Mouse (Mus musculus) left cerebral cortex, postnatal 25 days (tissue): ENCODE measurements around the gene Alpl. TPM values are rescaled to one million over a fixed set of nuclear protein-coding genes. Genes with fewer than 3 reads are reported as not detected.

Experiments
- DNase-seq, 2 experiments: peaks; one replicate each; pipeline ENCODE4 v3.0.0; 2022; ENCODE audit warnings: low spot score in 2 of 2, mixed read lengths in 1 of 2
- intact Hi-C: fragments of 180-260 bp; cut with DNase I; formaldehyde crosslinking; loops from one replicate; pipeline ENCODE4 v1.15.1; 2025
- total RNA-seq, 2 experiments: library from RNA; stranded (reverse); gene quantifications; 2 replicates each; pipeline ENCODE4 v1.2.3; 2021

The Alpl gene
- 1 to 10 TPM; 7.1 to 7.8 TPM for total RNA-seq

DNA sequence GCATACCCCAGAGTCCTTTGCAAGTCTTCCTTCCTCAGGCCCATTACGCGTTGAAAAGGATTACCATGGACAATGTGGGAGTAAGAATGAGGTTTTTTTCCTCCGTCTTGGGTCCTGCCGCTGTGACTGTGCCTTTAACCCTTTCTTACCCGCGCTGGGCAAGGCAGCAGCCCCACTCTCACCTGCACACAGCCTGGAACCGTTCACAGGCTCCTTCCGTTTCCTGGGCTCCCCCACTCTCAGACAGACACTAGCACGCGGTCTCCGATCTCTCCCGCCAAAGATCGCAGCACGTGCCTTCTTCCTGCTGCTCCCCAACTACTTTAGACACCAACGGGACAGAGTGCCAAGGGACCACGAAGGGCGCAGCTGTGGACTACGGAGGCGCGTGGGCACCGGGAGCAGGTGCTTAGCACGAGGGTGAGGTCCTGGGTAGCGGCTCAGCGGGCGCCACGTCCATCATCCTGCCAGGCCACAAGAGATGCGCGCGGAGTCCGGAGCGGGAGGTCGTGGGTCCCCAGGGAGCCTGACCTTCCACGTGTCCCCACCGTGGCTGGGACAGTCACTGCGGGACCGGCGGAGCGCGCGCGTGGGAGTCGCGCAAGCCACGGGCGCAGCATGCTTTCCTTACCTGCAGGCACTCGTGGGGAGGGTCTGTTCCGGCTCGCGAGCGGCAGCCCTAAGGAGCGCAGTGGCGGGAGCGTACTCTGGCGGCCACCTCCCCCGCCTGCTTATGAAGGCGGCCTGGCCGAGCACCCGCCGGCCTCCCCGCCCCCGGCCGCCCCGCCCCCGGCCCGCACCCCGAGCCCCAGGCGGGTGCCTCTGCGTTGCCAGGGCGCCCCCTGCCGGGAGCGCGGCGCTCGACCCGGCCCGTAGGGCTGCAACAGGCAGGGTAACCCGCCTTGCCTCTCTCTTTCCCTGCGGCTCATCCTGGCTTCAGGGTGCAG is at the start of gene Alpl:
Gene Alpl, minus strand, starts transcription at position 774 of the 947 bp plus-strand sequence.
- peak; percentile 39 to 50 for DNase-seq
- intact Hi-C loops, result loop anchor here (2.0 kb wide), 1 partner anchor 65 kb away; no protein-coding TSS in a partner anchor

DNA sequence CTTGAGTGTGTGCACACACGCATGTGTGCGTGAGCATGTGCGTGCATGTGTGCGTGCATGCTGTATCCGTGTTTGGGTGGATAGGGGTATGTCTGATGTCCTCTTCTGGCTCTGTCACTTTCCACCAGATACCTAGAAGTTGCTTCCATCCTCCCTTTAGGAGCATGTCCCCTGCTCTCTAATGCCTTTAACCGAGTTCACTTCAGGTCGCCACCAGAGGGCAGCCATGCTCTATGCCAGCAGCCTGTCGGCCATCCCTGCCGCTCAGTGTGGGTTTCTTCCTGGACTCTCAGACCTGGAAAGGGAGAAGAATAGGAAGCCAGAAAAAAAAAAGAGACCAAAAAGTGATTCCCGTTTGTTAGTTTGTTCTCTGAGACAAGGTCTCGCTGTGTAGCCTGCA is 48.5 kb upstream of the Alpl start:
- intact Hi-C loops, result loop anchor here (1.0 to 10.0 kb wide), 3 partner anchors 106 to 370 kb away; partner anchors contain the start of gene Hp1bp3
- DNase-seq, result peak; percentile 62 to 71

DNA sequence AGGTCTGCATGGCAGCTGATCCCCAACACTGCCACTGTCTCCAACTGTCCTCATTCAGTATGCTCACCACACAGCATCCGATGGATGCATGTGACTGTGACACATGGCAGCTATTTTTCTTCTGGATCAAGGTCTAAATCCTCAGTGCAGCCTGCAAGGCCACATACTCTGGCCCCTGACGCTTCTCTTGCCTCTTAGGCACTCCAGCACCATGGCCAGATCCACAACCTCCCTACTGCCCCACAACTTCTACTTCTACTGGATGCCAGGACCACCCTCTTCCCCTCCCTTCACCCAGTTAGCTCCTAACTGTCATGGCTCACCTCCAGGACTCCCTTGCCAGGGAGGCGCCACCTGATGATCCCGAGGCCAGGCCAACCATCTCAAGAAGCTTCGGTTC is 43.3 kb upstream of the Alpl start:
- no peak for DNase-seq
- intact Hi-C loops, result loop anchor here (5.0 kb wide), 1 partner anchor 152 kb away; no protein-coding TSS in a partner anchor

DNA sequence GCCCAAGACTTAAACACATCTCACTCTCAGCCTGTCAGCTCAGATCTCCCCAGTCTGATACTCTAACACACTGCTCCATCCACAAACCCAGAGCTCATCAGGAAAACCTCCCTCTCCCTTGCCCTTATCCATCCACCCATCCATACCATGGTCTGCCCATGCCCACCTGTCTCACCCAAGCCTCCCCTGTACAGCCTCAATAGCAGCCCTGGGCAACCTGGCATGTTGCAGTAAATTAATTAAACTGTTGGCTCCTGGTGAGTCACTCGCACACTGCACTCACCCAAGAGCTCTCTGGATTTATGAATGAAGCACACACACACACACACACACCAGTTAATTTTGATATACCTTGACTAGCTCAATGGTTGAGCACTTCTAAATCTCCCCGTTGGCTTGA is 42.6 kb upstream of the Alpl start:
- intact Hi-C loops, result loop anchor here (5.0 kb wide), 1 partner anchor 151 kb away; no protein-coding TSS in a partner anchor
- no peak for DNase-seq

DNA sequence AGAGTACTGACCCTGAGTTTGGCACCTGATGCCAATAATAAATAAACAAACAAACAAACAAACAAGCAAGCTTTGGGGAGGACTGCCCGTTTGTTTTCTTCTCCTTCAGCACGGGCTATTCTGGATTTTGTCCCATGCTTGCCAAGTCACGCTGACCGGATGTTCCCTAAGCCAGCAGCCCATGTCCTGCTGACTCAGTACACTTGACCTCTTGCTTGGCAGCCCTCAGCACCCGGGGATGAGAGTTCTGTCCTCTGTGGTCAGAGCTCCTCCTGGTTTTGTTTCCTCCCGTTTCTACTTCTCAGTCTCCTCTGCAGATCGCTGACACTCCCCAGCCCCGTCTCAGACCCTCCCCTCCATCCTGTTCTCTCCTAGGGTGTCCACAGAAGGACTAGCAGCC is 41.6 kb upstream of the Alpl start:
- intact Hi-C loops, result loop anchor here (5.0 kb wide), 1 partner anchor 150 kb away; no protein-coding TSS in a partner anchor
- DNase-seq, result no peak

DNA sequence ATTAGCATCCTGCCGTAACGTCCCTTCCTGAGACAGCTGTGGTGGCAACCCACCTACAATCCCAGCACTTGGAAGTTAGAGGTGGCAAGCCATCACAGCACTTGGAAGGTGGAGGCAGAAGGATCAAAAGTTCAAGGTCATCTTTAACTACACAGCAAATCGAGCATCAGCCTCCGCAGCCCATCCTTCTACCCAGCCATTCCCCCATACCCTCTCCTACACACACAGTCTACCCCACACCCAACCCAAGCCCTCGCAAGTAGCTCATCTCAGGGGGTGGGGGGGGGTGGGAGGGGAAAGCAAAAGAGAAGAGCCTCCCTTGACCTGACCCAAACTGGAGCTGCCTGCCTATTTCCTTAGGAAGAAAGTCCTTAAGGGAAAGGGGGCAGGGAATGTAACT is 40.6 kb upstream of the Alpl start:
- DNase-seq, result no peak
- intact Hi-C loops, result loop anchor here (5.0 kb wide), 1 partner anchor 149 kb away; no protein-coding TSS in a partner anchor

DNA sequence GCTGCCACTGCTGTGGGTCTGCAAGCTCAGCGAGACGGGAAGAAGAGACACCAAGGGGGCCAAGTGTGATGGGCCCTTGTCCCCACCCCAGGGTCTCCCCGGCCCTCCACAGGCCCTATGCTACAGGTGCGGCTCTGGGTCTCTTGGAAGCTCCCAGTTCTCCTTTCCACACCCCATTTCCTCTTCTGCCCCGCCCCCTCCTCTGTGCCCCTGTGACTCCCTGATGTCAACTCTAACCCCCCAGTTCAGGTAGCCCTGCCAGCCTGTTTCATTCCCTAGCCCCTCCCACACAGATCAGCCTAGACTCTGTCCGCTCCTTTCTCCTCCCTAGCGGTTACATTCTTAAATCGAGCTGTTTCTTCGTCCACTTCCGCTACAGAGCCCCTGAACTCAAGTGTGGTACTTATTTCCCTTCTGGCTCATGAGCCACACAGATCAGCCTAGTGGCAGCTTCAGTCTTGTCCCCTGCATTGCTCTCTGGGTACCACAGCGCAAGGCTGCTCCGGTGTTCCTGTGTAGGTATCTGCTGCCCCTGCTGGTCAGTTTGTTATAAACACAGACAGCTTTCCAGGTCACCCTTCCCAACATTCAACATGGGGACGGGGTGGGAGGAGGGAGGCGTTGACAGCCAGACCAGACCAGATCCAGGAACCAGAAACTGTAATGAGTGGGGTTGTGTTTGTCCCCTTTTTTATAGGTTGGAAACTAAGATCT is 39.6 kb upstream of the Alpl start:
- intact Hi-C loops, result loop anchor here (1.0 to 5.0 kb wide), 2 partner anchors 105 to 148 kb away; no protein-coding TSS in a partner anchor
- DNase-seq, result peak; percentile 84 to 88

DNA sequence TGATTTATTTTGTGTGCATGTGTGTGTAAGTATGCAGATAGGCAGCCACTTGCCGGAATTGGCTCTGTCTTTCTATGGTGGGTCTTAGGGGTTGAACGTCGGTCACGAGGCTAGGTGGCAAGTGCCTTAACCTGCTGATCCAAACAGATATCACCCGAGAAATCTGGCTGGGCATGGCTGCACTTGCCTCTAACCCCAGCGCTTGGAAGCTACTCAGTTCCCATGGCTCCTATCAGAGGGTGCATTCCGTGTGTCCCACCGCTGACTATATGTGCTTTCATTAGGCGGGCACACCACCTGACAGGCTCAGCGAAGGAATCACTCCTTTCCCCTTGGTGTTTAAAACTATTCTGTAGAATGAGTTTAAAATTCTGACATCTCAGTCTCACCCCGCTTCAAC is 35.4 kb upstream of the Alpl start:
- no peak for DNase-seq
- intact Hi-C loops, result no loop called here

DNA sequence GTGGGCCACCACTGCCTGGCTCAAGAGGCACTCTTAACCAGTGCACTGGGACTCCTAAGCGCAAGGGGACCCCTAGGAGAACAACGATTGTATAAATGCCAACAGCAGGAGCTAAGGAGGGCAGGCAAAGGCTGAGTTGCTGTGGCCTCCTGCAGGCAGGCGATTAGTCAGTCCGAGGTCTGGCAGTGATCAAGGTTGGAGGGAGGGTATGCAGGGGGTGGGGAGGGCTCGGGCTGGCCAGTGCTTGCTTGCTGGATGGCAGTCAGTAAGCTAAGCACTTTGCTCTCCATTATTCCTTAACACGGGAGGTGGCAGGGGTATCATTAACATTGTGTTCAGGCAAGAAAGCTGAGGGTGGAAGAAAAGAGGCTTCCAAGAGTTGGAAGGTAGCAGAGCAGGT is 34.2 kb upstream of the Alpl start:
- intact Hi-C loops, result no loop called here
- no peak for DNase-seq

DNA sequence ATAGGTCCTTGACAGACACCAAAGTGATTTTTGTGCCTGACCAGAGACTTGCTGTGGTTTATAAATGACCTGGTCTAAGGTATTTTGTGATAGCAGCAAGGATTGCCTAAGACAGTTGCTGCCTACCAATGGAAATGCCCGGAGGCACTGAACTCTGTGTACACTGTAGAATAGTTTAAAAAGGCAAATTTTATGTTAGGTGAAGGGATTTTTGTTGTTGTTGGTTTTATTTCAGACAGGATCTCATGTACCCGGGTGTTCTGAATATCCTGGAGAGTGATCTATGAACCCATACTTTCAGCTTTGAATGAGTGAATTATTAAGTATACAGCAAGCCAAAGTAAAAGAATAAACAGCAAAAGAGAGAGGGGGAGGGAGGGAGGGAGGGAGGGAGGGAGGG is 28.7 kb upstream of the Alpl start:
- no peak for DNase-seq
- intact Hi-C loops, result loop anchor here (5.0 kb wide), 1 partner anchor 38 kb away; no protein-coding TSS in a partner anchor

DNA sequence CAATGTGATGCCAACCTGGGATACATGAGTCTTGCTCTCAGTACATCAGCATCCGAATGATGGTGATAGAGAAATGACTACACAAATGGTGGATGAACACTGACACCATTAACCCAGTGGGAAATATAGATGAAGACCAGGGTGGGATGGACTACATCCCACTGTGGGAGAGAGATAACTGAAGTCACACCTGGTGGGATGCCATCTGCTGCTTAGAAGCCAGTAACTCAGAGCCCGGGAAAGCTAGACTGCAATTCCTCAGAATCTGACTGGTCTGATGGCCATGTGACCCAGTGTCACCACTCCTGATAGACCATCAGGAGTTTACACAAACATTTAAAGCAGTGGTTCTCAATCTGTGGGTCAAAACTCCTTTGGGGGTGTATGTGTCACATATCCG is 27.4 kb upstream of the Alpl start:
- DNase-seq, result no peak
- intact Hi-C loops, result no loop called here

DNA sequence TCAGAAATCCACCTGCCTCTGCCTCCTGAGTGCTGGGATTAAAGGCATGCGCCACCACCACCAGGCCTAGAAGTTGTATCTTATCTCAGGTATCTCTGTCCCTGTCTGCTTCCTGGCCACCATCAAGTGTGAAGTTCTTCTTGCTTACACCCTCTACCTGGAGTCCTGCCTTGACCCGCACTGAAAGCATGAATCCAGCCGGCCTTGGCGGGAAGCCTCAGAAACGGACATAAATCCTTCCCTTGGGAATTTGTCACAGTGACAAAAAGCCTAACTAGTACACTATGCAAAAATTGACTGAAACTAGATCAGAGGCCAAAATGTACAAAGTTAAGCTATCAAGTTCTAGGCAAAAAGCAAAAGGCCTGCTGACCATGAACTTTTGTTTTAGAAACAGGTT is 26.4 kb upstream of the Alpl start:
- intact Hi-C loops, result no loop called here
- no peak for DNase-seq

DNA sequence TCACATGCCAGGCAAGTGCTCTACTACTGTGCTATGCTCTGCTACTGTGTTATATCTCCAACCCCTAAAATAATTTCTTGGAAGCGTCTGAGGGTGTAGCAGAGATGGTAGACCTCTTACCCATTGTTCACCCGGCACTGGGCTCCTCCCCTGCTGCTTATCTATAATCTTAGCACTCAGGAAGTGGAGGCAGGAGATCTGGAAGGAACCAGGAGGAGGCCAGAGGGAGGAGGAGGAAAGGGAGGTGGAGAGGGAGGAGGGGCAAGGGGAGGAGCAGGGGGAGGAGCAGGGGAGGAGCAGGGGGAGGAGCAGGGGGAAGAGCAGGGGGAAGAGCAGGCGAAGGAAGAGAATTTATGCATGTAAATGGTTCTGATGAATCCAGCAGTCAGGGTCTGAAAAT is 24.5 kb upstream of the Alpl start:
- DNase-seq, result no peak

DNA sequence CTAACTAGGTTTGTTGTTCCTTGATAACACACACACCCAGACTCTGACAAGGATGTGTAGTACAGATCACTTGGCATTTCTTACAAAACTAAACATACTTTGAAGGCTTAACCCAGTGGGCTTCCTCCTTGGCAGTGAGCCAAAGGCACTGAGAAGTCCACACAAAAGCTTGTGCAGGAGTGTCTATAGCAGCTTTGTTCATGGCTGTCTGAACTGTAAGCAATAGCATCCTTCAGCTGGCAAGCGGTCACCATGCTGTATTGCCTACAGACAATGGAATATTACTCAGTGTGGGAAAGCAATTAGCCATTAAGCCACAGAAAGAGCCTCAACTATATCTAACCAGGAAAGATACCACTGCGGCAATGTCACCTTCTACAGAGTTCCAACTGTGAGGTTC is 23.3 kb upstream of the Alpl start:
- DNase-seq, result no peak
- intact Hi-C loops, result no loop called here

More for the DNA sequence above, 24.5 kb upstream of the Alpl start:
- intact Hi-C loops, result no loop called here

DNA sequence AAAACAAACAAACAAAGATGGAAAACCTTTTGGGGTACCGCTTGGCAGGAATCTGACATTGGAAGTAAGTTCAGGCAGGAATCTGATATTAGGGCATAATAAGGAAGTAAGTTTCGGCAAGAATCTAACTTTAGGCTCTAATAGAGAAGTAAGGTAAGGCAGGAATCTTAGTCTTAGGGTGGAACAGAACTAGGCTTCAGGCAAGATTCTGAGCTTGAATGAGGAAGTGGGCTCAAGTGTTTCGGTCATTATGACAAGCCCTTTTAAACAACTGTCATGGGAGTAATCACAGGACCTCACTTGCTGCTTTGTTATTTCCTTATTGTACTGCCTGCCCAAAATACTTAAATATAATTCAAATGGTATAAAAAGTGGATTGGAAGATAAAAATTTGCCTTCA is 22.2 kb upstream of the Alpl start:
- intact Hi-C loops, result no loop called here
- DNase-seq, result no peak

DNA sequence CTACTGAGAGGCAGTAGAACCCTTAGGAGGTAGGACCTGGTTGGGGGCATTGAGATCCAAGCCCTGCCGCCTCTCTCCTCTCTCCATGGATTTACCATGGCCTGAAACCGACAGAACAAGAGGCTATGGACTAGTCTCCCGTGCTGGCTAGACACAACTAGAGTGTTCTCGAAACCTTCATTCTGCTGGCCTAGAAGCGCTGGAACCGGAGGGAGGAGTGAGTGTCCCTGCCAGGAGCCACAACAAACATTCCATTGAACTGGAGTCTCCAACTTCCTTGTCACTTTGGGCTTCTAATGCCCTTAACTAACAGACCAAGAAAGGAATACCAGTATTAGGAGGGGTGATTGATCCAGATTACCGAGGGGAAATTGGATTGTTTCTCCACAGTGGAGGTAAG is 20.0 kb upstream of the Alpl start:
- intact Hi-C loops, result no loop called here
- DNase-seq, result no peak

DNA sequence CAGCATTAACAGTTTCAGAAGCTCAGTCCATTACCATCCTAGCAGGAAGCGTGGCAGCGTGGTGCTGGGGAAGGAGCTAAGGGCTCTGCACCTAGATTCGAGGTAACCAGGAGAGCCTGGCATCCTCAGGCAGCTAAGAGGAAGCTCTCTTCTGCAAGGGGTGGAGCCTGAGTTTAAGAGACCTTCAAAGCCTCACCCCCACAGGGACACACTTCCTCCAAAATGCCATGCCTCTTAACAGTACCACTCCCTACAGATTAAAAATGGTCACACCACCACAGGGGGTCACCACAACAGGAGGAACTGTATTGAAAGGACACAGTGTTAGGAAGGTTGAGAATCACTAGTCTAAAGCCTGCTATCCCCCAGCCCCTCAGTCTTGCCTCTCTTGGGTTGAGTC is 19.3 kb upstream of the Alpl start:
- DNase-seq, result no peak
- intact Hi-C loops, result no loop called here

DNA sequence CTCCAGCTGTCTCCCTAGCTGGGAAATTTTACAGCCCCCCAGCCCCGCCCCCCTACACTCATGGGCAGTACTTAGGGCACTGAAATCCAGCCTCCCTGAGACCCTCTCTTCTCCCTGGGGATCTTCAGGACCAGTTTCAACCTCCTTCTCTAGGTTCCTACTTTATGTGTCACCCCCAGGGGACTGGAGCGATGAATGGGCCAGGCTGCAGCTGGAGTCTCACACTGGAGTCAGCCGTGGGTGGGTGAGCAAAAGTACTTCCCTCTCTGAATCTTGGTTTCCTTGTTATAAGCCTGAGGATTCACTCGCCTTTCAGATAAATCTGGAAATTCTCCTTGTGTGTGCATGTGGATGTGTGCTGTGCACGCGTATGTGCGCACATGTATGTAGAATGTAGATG is 18.0 kb upstream of the Alpl start:
- intact Hi-C loops, result no loop called here
- DNase-seq, result no peak

DNA sequence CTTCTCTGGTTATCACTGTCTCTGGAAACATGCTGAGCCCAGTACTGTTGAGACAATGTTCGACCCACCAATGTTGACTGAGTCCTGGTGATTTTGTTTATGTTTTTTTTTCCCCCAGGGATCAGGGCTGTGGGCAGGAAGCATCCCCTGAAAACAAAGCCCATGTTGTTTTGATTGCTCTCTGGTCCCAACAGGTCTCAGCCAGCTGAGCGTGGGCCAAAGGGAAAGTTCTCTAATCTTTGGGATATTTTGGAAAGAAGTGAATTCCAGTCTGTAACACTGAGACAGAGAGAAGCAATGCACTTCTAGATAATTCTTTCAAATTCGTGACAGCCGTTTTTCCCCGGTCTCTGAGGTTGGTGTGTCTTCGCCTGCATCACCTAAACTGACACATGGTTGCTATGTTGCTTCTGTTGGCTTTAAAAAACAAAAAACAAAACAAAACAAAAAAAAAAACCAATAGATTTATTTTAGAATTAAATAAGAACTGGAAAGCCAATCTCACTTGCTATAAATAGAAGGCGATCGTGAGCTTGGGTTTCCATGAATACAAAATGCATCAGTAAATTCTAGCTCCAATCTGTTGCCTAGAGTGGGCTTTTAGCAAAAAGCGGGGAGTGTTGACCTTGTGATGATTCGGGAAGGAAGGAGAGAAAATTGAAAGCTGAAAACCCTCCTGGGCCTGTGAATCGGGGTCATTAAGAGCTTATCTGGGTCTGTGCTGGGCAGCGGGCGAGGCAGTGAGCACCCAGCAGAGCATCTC is 16.9 kb upstream of the Alpl start:
- intact Hi-C loops, result no loop called here
- DNase-seq, result peak; percentile 9 to 60

DNA sequence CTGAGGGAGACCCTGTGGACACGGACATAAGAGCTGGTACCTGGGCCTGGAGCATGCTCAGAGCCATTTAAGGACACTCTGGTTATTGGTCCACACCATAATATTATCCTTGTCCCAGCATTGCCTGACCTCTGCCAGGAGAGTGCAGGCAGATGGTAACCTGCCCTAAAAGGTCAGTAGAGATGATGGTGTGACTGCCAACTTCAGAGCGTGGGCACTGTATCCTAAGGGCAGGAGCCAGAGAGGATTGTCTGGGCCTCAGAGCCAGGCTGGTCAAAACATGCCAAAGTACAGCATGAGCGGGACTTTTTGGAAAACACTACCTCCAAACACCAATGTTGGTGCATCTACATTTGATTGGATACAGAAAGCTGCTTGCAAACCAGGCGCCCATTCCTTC is 13.8 kb upstream of the Alpl start:
- intact Hi-C loops, result no loop called here
- DNase-seq, result no peak
